In the genomic region with DNA sequence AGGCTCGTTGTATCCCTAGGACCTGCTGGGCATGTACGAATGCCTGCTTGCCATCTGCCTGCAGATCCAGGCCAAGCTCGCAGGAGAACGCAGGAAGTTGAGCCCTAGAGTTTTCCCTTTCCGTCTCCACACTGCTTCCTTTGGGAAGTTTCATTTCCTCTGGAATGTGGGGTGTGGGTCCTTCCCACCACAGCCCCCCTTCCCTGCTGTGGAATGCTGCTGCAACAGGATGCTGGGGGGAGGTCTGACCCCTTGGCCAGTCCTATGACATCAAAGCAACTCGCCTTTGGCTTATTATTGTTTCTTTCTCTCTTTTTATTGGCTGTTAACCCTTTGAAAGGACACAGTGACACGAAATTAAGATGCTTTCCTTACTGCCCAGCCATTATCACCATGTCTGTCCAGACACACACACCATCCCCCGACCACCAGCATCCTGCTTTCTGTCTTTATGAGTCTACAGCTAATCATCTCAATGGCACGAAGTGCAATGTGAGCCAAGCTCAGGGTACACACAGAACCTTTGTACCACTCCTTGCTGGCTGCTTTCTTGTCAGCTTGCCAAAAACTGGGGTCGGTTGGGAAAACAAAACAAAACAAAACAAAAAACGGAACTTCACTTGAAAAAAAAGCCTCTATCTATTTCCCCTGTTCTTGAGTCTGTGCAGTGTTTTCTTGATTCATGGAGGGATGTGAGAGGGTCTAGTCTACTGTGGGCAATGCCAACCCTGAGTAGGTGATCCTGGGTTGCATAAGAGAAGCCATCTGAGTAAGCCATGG, we compare ENCODE assay signal across 10 mouse cellular contexts.
DNase-seq lines count a peak whose midpoint lies in the region; ATAC-seq and TF ChIP-seq lines count a peak whose summit lies in the region.
"Had no signal": no experiment of that assay in that cellular context is flagged by ENCODE, and none has a peak within 500 bp of the region (broad histone marks: within the 10 kb centered on the region; RNA-seq: fewer than 3 reads in every experiment).

No protein-coding gene starts in this region.

- DNase-seq in lung, embryonic 14.5 days, result peak; percentile 76
- DNase-seq in lung, adult 2 months, result no peak
- peak; percentile 15 for DNase-seq in kidney, adult 18-20 months
- DNase-seq in lung, postnatal 4 days, result peak; percentile 48 to 74
- DNase-seq in cerebellum, adult 11 months, result no peak
- no peak for DNase-seq in gastrocnemius, postnatal 14 days
- DNase-seq: right cerebral cortex, postnatal 14 days had no signal

- peak; percentile 82 for ATAC-seq in lung, embryonic 14.5 days (ENCODE audit: insufficient read depth)
- ATAC-seq in granulocyte monocyte progenitor cell, adult 5-6 weeks (replicated peaks; ENCODE audit: poor library complexity, severe bottlenecking), result peak; percentile 52
- no peak for ATAC-seq in midbrain, embryonic 13.5 days

- no peaks in the 10 kb centered on the region for H3K9me3 ChIP-seq in lung, embryonic 14.5 days (ENCODE audit: low read depth, low read length)
- H3K9me3 ChIP-seq in midbrain, embryonic 13.5 days, result no peaks in the 10 kb centered on the region
- H3K9me3 ChIP-seq: hindbrain, embryonic 15.5 days had no signal

- H3K4me3 ChIP-seq in lung, embryonic 14.5 days (ENCODE audit: low read depth, low read length), result no peak overlapping the region
- no peak overlapping the region for H3K4me3 ChIP-seq in lung, adult 2 months (replicated peaks; ENCODE audit: extremely low read depth, low read depth, low read length)
- H3K4me3 ChIP-seq in midbrain, embryonic 13.5 days (replicated peaks), result no peak overlapping the region
- H3K4me3 ChIP-seq: hindbrain, embryonic 15.5 days had no signal

- no peaks in the 10 kb centered on the region for H3K27me3 ChIP-seq in lung, embryonic 14.5 days (ENCODE audit: insufficient read depth, low read length)
- H3K27me3 ChIP-seq in midbrain, embryonic 13.5 days, result no peaks in the 10 kb centered on the region
- H3K27me3 ChIP-seq: hindbrain, embryonic 15.5 days had no signal

- no peaks in the 10 kb centered on the region for H3K36me3 ChIP-seq in lung, embryonic 14.5 days (ENCODE audit: insufficient read depth)
- H3K36me3 ChIP-seq in midbrain, embryonic 13.5 days, result no peaks in the 10 kb centered on the region
- H3K36me3 ChIP-seq: hindbrain, embryonic 15.5 days had no signal

- H3K4me2 ChIP-seq in lung, embryonic 14.5 days, result peak overlapping the region; percentile 30; the same call in 1 of the 2 replicates
- H3K4me2 ChIP-seq in midbrain, embryonic 13.5 days (replicated peaks), result no peak overlapping the region
- H3K4me2 ChIP-seq: hindbrain, embryonic 15.5 days had no signal

- peaks cover 18% of the 10 kb centered on the region for H3K4me1 ChIP-seq in lung, embryonic 14.5 days (ENCODE audit: insufficient read depth)
- peaks cover 15% of the 10 kb centered on the region for H3K4me1 ChIP-seq in lung, adult 2 months (ENCODE audit: control insufficient read depth, insufficient read depth, low read length)
- H3K4me1 ChIP-seq in midbrain, embryonic 13.5 days (replicated peaks), result peaks cover 17% of the 10 kb centered on the region

- TF ChIP-seq CTCF in lung, embryonic 14.5 days (IDR thresholded peaks at IDR 0.05; ENCODE audit: low read depth), result no peak
- no peak for TF ChIP-seq CTCF in lung, adult 2 months (IDR thresholded peaks at IDR 0.05; ENCODE audit: insufficient read depth, low read length)

- 24% methylated on average over 11 of the region's 11 CpGs for WGBS in lung, embryonic 14.5 days
- 31% methylated on average over 11 of the region's 11 CpGs for WGBS in lung, adult 2 months
- WGBS in midbrain, embryonic 13.5 days, result 39% methylated on average over 11 of the region's 11 CpGs

- H3K27ac ChIP-seq in lung, embryonic 14.5 days (ENCODE audit: low read depth), result peak overlapping the region; percentile 79
- no peak overlapping the region for H3K27ac ChIP-seq in midbrain, embryonic 13.5 days
- H3K27ac ChIP-seq: hindbrain, embryonic 15.5 days had no signal

- H3K9ac ChIP-seq in lung, embryonic 14.5 days, result no peak overlapping the region
- no peak overlapping the region for H3K9ac ChIP-seq in midbrain, embryonic 13.5 days (replicated peaks)
- H3K9ac ChIP-seq: hindbrain, embryonic 15.5 days had no signal

- intact Hi-C loops in gastrocnemius, postnatal 14 days (cut with DNase I; ENCODE audit: low total_unique reads), result no loop called here

- no peak for TF ChIP-seq POLR2A in lung, adult 2 months (IDR thresholded peaks at IDR 0.05; ENCODE audit: borderline replicate concordance, extremely low read depth, low read depth, low read length)

Comparison
In these comparisons a context has a peak if more than half of its experiments do, and no peak if none do; other contexts are left out.
1. DNase-seq: peak in lung, embryonic 14.5 days (single experiment), kidney, adult 18-20 months (single experiment) and lung, postnatal 4 days (2 of 2); none in lung, adult 2 months (single experiment), cerebellum, adult 11 months (single experiment) and gastrocnemius, postnatal 14 days (single experiment).